Mouse (Mus musculus) CH12.LX (cell line): ENCODE results near the gene Lypd6. TPM values are rescaled to one million over a fixed set of nuclear protein-coding genes. Genes with fewer than 3 reads are reported as not detected.

Experiments
- DNase-seq: peaks from one replicate; pipeline ENCODE4 v3.0.0-alpha.2; 2013; ENCODE audit errors: extremely low read depth
- H3K27ac ChIP-seq: 2 replicates; pipeline ENCODE4 v1.5.1; 2012; ENCODE audit warnings: low read depth, mild to moderate bottlenecking, control low read depth, moderate library complexity; ENCODE audit not compliant: insufficient read depth
- H3K27me3 ChIP-seq: replicated peaks from 2 replicates; pipeline ENCODE3; 2012; ENCODE audit warnings: inconsistent platforms
- H3K36me3 ChIP-seq, 2 experiments: replicated peaks in 1 of 2; 2 replicates each; pipeline versions ENCODE3 to v1.6.1; 2012; ENCODE audit warnings: inconsistent platforms in 1 of 2, low read length in 1 of 2, mild to moderate bottlenecking in 1 of 2, mixed read lengths in 1 of 2, moderate library complexity in 1 of 2; ENCODE audit not compliant: control insufficient read depth in 1 of 2, insufficient read depth in 1 of 2
- H3K4me1 ChIP-seq, 2 experiments: 2 replicates each; pipeline ENCODE4 v1.6.1; 2012; ENCODE audit warnings: inconsistent platforms in 1 of 2, moderate library complexity in 1 of 2; ENCODE audit not compliant: insufficient read depth in 2 of 2, control insufficient read depth in 1 of 2
- H3K4me2 ChIP-seq: 2 replicates; pipeline ENCODE4 v1.6.1; 2012; ENCODE audit warnings: low read depth, mild to moderate bottlenecking, control low read depth; ENCODE audit not compliant: poor library complexity, insufficient read depth, severe bottlenecking
- H3K4me3 ChIP-seq, 3 experiments: fragments of 150-350 bp in 1 of 3; sonication (generic) in 1 of 3; replicated peaks in 1 of 3; 2 replicates each; pipeline versions ENCODE3 to v1.5.1; 2011 to 2012; ENCODE audit warnings: low read depth in 2 of 3, low read length in 2 of 3, mild to moderate bottlenecking in 2 of 3, moderate library complexity in 2 of 3, control low read depth in 1 of 3, improper control_type of control experiment in 1 of 3, inconsistent platforms in 1 of 3, mixed read lengths in 1 of 3; ENCODE audit not compliant: poor library complexity in 1 of 3
- H3K79me2 ChIP-seq: replicated peaks from 2 replicates; pipeline ENCODE4 v1.6.1; 2012; ENCODE audit warnings: mild to moderate bottlenecking, moderate library complexity; ENCODE audit not compliant: control insufficient read depth, poor library complexity, insufficient read depth, severe bottlenecking; ENCODE audit errors: extremely low read depth
- H3K9ac ChIP-seq: 2 replicates; pipeline ENCODE4 v1.6.1; 2012; ENCODE audit warnings: low read depth, mild to moderate bottlenecking, control low read depth, moderate library complexity; ENCODE audit not compliant: insufficient read depth
- H3K9me3 ChIP-seq: replicated peaks from 2 replicates; pipeline ENCODE3; 2012; ENCODE audit warnings: low read length, inconsistent platforms, mixed read lengths
- BHLHE40 ChIP-seq: IDR thresholded peaks from 2 replicates; pipeline ENCODE4 v1.6.1; 2011; ENCODE audit warnings: mild to moderate bottlenecking, low read depth, low read length, improper control_type of control experiment
- CHD1 ChIP-seq: IDR thresholded peaks from 2 replicates; pipeline ENCODE4 v1.6.1; 2012; ENCODE audit warnings: low read depth, low read length, improper control_type of control experiment, inconsistent platforms
- CTCF ChIP-seq, 2 experiments: IDR thresholded peaks in 1 of 2; conservative IDR thresholded peaks in 1 of 2; 2 replicates each; pipeline ENCODE4 v1.5.1; 2011 to 2012; ENCODE audit warnings: low read depth in 2 of 2, low read length in 2 of 2, improper control_type of control experiment in 1 of 2, inconsistent platforms in 1 of 2, mild to moderate bottlenecking in 1 of 2, moderate library complexity in 1 of 2
- ELF1 ChIP-seq: IDR thresholded peaks from 2 replicates; pipeline ENCODE4 v1.6.1; 2014; ENCODE audit warnings: low read depth, mild to moderate bottlenecking, inconsistent platforms, low read length, improper control_type of control experiment
- EP300 ChIP-seq: IDR thresholded peaks from 2 replicates; pipeline ENCODE4 v1.6.1; 2011; ENCODE audit warnings: low read length, improper control_type of control experiment
- ETS1 ChIP-seq: conservative IDR thresholded peaks from 2 replicates; pipeline ENCODE4 v1.6.1; 2012; ENCODE audit warnings: low read depth, mild to moderate bottlenecking, inconsistent platforms, low read length, improper control_type of control experiment, moderate library complexity
- GABPA ChIP-seq: IDR thresholded peaks from 2 replicates; pipeline ENCODE4 v1.6.1; 2012; ENCODE audit warnings: low read depth, low read length, improper control_type of control experiment, inconsistent platforms; ENCODE audit not compliant: insufficient replicate concordance
- HCFC1 ChIP-seq: IDR thresholded peaks from 2 replicates; pipeline ENCODE4 v1.6.1; 2012; ENCODE audit warnings: low read depth, mild to moderate bottlenecking, inconsistent platforms, low read length, improper control_type of control experiment
- IRF4 ChIP-seq: IDR thresholded peaks from 2 replicates; pipeline ENCODE4 v1.6.1; 2014; ENCODE audit warnings: low read depth, mild to moderate bottlenecking, inconsistent platforms, low read length, improper control_type of control experiment
- JUN ChIP-seq: IDR thresholded peaks from 2 replicates; pipeline ENCODE4 v1.6.1; 2011; ENCODE audit warnings: low read depth, mild to moderate bottlenecking, low read length, improper control_type of control experiment, moderate library complexity; ENCODE audit not compliant: insufficient read depth
- KAT2A ChIP-seq: IDR thresholded peaks from 2 replicates; pipeline ENCODE4 v1.6.1; 2012; ENCODE audit warnings: low read length, improper control_type of control experiment, inconsistent platforms; ENCODE audit not compliant: insufficient replicate concordance
- MAFK ChIP-seq: IDR thresholded peaks from 2 replicates; pipeline ENCODE4 v1.6.1; 2011; ENCODE audit warnings: low read length, improper control_type of control experiment; ENCODE audit not compliant: insufficient replicate concordance
- MAX ChIP-seq: IDR thresholded peaks from 2 replicates; pipeline ENCODE4 v1.6.1; 2011; ENCODE audit warnings: low read length, improper control_type of control experiment
- MEF2A ChIP-seq: IDR thresholded peaks from 2 replicates; pipeline ENCODE4 v1.6.1; 2014; ENCODE audit warnings: low read depth, mild to moderate bottlenecking, inconsistent platforms, low read length, improper control_type of control experiment, borderline replicate concordance
- MXI1 ChIP-seq: IDR thresholded peaks from 2 replicates; pipeline ENCODE4 v1.6.1; 2011; ENCODE audit warnings: mild to moderate bottlenecking, low read depth, low read length, improper control_type of control experiment
- MYC ChIP-seq: IDR thresholded peaks from 2 replicates; pipeline ENCODE4 v1.6.1; 2011; ENCODE audit warnings: low read depth, mild to moderate bottlenecking, improper control_type of control experiment, low read length
- NELFE ChIP-seq: IDR thresholded peaks from 2 replicates; pipeline ENCODE4 v1.6.1; 2011; ENCODE audit warnings: low read depth, low read length, improper control_type of control experiment
- POLR2A ChIP-seq: IDR thresholded peaks from 2 replicates; pipeline ENCODE4 v1.6.1; 2011; ENCODE audit warnings: low read depth, mild to moderate bottlenecking, improper control_type of control experiment, low read length
- POLR2AphosphoS2 ChIP-seq: IDR thresholded peaks from 2 replicates; pipeline ENCODE4 v1.6.1; 2011; ENCODE audit warnings: low read depth, low read length, improper control_type of control experiment
- RAD21 ChIP-seq: IDR thresholded peaks from 2 replicates; pipeline ENCODE4 v1.6.1; 2011; ENCODE audit warnings: low read depth, mild to moderate bottlenecking, low read length, improper control_type of control experiment, moderate library complexity
- RCOR1 ChIP-seq: conservative IDR thresholded peaks from 2 replicates; pipeline ENCODE4 v1.6.1; 2012; ENCODE audit warnings: low read depth, mild to moderate bottlenecking, inconsistent platforms, low read length, improper control_type of control experiment
- SMC3 ChIP-seq: IDR thresholded peaks from 2 replicates; pipeline ENCODE4 v1.6.1; 2011; ENCODE audit warnings: low read depth, low read length, improper control_type of control experiment
- TBP ChIP-seq: conservative IDR thresholded peaks from 2 replicates; pipeline ENCODE4 v1.6.1; 2011; ENCODE audit warnings: low read depth, low read length, improper control_type of control experiment
- UBTF ChIP-seq: IDR thresholded peaks from 2 replicates; pipeline ENCODE4 v1.6.1; 2012; ENCODE audit warnings: low read depth, mild to moderate bottlenecking, inconsistent platforms, low read length, improper control_type of control experiment, moderate library complexity
- USF1 ChIP-seq: IDR thresholded peaks from 2 replicates; pipeline ENCODE4 v1.6.1; 2014; ENCODE audit warnings: low read depth, mild to moderate bottlenecking, inconsistent platforms, low read length, improper control_type of control experiment
- dilution Hi-C: fragments of 300-500 bp; cut with MboI; formaldehyde crosslinking; loops from 2 replicates; pipeline ENCODE4 v1.14.3; 2020; ENCODE audit warnings: low sequenced_read_pairs; ENCODE audit not compliant: extremely low pct_unique_long_range_greater_than_20kb, extremely low pct_ligation_motif_present
- in situ Hi-C: fragments of 300-500 bp; cut with MboI; formaldehyde crosslinking; loops from 3 replicates; pipeline ENCODE4 v1.14.3; 2019; ENCODE audit warnings: low sequenced_read_pairs, low pct_ligation_motif_present, low pct_unique_long_range_greater_than_20kb, mixed read lengths
- polyA plus RNA-seq: library from polyadenylated mRNA; unstranded; fragments of >175 nt; gene quantifications from 2 replicates; pipeline ENCODE4 v1.2.1, GENCODE M21; 2012; ENCODE audit warnings: low read depth; ENCODE audit not compliant: insufficient read length
- total RNA-seq, 2 experiments: library from RNA; depleted of rRNA; stranded (reverse); fragments of 300-350 nt in 1 of 2; fragments of >200 nt in 1 of 2; gene quantifications; 2 replicates each; pipeline ENCODE4 v1.2.3; 2012 to 2014

The Lypd6 gene
- total and polyA plus RNA-seq, 3 experiments: not detected

DNA sequence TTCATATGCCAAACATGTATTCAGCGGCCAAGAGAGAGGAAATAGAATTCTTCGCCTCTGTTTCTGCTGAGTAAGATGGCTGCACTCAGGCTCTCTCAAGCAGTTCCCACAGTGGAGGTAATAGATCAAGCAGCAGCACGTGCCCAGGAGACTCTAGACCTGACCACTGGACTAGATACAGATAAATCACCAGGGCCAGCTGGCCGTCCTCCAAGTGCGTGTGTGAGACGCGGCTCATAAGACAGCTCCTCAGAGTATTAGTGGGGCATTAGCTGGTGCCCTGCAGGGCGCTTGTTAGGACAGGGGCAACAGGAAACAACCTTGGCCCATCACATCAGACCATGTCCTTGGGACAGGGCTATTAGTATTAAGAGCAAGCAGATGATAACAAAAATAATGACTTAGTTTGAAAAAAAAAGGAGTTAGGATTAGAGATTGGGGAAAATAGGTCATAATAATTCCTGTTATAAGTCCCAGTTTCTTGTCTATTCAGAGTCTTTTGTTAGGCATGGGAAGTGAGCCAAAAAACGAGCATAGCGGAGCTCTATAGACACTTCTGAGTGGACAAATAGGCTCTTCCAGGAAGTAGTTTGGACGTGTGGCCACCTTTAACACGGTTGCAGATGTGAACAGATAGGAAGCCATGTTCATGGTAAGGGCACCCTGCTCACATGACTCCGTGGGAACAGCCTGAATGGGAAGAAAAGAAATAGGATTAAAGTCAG, 3.5 kb downstream of the Lypd6 start:
- H3K27me3 ChIP-seq: no peaks in the 10 kb centered on the region
- H3K79me2 ChIP-seq: no peaks in the 10 kb centered on the region
- H3K9ac ChIP-seq: no peak overlapping the region
- no peaks in the 10 kb centered on the region for H3K36me3 ChIP-seq
- dilution Hi-C loops (no loop called here), in situ Hi-C loops (no loop called here)
- H3K9me3 ChIP-seq: no peaks in the 10 kb centered on the region
- no peak overlapping the region for H3K27ac ChIP-seq
- no peaks in the 10 kb centered on the region for H3K4me1 ChIP-seq
- H3K4me3 ChIP-seq: no peak overlapping the region
- no peak for DNase-seq
- H3K4me2 ChIP-seq: no peak overlapping the region
- TF ChIP-seq USF1 (no peak), EP300 (no peak), IRF4 (no peak), ELF1 (no peak), SMC3 (no peak), HCFC1 (no peak), RCOR1 (no peak), MAFK (no peak), CTCF (conservative IDR thresholded peaks at IDR 0.05 in 1 of 2, IDR thresholded peaks at IDR 0.05 in 1 of 2; ENCODE audit: low read depth in 2 of 2, low read length in 2 of 2) (no peak), GABPA (no peak), RAD21 (no peak), MYC (no peak), JUN (no peak), ETS1 (no peak), BHLHE40 (no peak), POLR2A (no peak), KAT2A (no peak)

DNA sequence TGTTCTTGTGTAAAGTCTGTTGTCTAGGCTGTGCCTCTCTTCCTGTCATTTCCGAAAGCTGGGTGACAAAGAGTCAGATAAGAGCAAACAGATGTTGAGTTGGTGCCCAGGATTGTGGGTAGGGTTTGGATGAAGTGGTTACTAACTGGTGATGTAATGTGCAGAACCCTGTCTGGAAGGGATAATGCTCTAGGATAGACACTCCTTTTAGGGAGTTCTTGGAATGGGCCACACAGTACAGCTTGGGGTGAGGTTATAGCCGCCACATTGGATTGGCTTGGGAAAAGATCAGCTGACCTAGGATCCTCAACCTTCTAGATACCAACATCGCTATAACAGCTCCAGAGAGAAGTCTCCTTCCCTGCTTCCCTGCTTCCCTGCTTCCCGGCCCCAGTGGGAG, 5.9 kb downstream of the Lypd6 start:
- Histone ChIP-seq H3K9ac (no peak overlapping the region), H3K4me1 (no peaks in the 10 kb centered on the region), H3K4me3 (no peak overlapping the region), H3K9me3 (no peaks in the 10 kb centered on the region), H3K36me3 (no peaks in the 10 kb centered on the region), H3K79me2 (no peaks in the 10 kb centered on the region), H3K27ac (no peak overlapping the region), H3K4me2 (no peak overlapping the region), H3K27me3 (no peaks in the 10 kb centered on the region)
- TF ChIP-seq NELFE (no peak), POLR2AphosphoS2 (no peak), JUN (no peak), UBTF (no peak), MEF2A (no peak), MAFK (no peak), ELF1 (no peak), MXI1 (no peak), CHD1 (no peak), MAX (no peak), TBP (no peak)
- in situ Hi-C loops (no loop called here), dilution Hi-C loops (no loop called here)
- no peak for DNase-seq
